Mouse (Mus musculus) MEL (cell line): Measurements from ENCODE around the gene Dnttip2. TPM values are rescaled to one million over a fixed set of nuclear protein-coding genes. Genes with fewer than 3 reads are reported as not detected.

Experiments
- DNase-seq: peaks from one replicate; pipeline ENCODE4 v3.0.0; 2011; ENCODE audit warnings: low read depth, low spot score
- H3K27ac ChIP-seq: 2 replicates; pipeline ENCODE4 v1.5.1; 2012; ENCODE audit warnings: low read depth, mild to moderate bottlenecking, control low read depth, low read length, moderate library complexity; ENCODE audit not compliant: control insufficient read depth
- H3K27me3 ChIP-seq, 2 experiments: fragments of 150-350 bp in 1 of 2; sonication (generic) in 1 of 2; 2 replicates each; pipeline ENCODE4 v1.6.1; 2012; ENCODE audit warnings: low read length in 2 of 2, mild to moderate bottlenecking in 2 of 2, improper control_type of control experiment in 1 of 2, moderate library complexity in 1 of 2; ENCODE audit not compliant: insufficient read depth in 2 of 2, control insufficient read depth in 1 of 2
- H3K36me3 ChIP-seq, 2 experiments: 2 replicates each; pipeline ENCODE4 v1.6.1; 2012 to 2014; ENCODE audit warnings: low read length in 2 of 2, improper control_type of control experiment in 1 of 2, inconsistent platforms in 1 of 2, mild to moderate bottlenecking in 1 of 2; ENCODE audit not compliant: insufficient read depth in 2 of 2, control insufficient read depth in 1 of 2
- H3K4me1 ChIP-seq, 2 experiments: fragments of 150-350 bp in 1 of 2; sonication (generic) in 1 of 2; 2 replicates each; pipeline ENCODE4 v1.6.1; 2012; ENCODE audit warnings: low read length in 2 of 2, improper control_type of control experiment in 1 of 2, mild to moderate bottlenecking in 1 of 2; ENCODE audit not compliant: insufficient read depth in 2 of 2, control insufficient read depth in 1 of 2
- H3K4me3 ChIP-seq, 2 experiments: fragments of 150-350 bp in 1 of 2; sonication (generic) in 1 of 2; 2 replicates each; pipeline ENCODE4 v1.5.1; 2012; ENCODE audit warnings: low read depth in 2 of 2, low read length in 2 of 2, mild to moderate bottlenecking in 2 of 2, moderate library complexity in 2 of 2, control low read depth in 1 of 2, improper control_type of control experiment in 1 of 2; ENCODE audit not compliant: control insufficient read depth in 1 of 2, insufficient read depth in 1 of 2
- H3K79me2 ChIP-seq: 2 replicates; pipeline ENCODE4 v1.6.1; 2012; ENCODE audit warnings: mild to moderate bottlenecking, low read length, moderate library complexity; ENCODE audit not compliant: control insufficient read depth, poor library complexity, insufficient read depth
- H3K9ac ChIP-seq: 2 replicates; pipeline ENCODE4 v1.6.1; 2012; ENCODE audit warnings: low read depth, mild to moderate bottlenecking, control low read depth, low read length, moderate library complexity; ENCODE audit not compliant: control insufficient read depth, poor library complexity, severe bottlenecking
- H3K9me3 ChIP-seq: fragments of 150-350 bp; sonication (generic); replicated peaks from 2 replicates; pipeline ENCODE4 v1.6.1; 2012; ENCODE audit warnings: mild to moderate bottlenecking, low read length, improper control_type of control experiment, moderate library complexity; ENCODE audit not compliant: insufficient read depth
- CTCF ChIP-seq, 3 experiments: IDR thresholded peaks in 2 of 3; conservative IDR thresholded peaks in 1 of 3; 2 replicates each; pipeline ENCODE4 v1.5.1; 2011 to 2012; ENCODE audit warnings: low read length in 3 of 3, low read depth in 2 of 3, mild to moderate bottlenecking in 2 of 3, improper control_type of control experiment in 1 of 3, inconsistent platforms in 1 of 3, mixed read lengths in 1 of 3, moderate library complexity in 1 of 3; ENCODE audit not compliant: control insufficient read depth in 1 of 3, insufficient read depth in 1 of 3, poor library complexity in 1 of 3, severe bottlenecking in 1 of 3
- MEF2A ChIP-seq: IDR thresholded peaks from 2 replicates; pipeline ENCODE4 v1.6.1; 2014; ENCODE audit warnings: low read depth, mild to moderate bottlenecking, inconsistent platforms, low read length, improper control_type of control experiment; ENCODE audit not compliant: poor library complexity, insufficient replicate concordance, severe bottlenecking; ENCODE audit errors: extremely low read depth
- MYB ChIP-seq: IDR thresholded peaks from 2 replicates; pipeline ENCODE4 v1.6.1; 2011; ENCODE audit warnings: mild to moderate bottlenecking, low read depth, low read length, improper control_type of control experiment
- NELFE ChIP-seq: IDR thresholded peaks from 2 replicates; pipeline ENCODE4 v1.6.1; 2011; ENCODE audit warnings: low read depth, low read length, improper control_type of control experiment
- NRF1 ChIP-seq: IDR thresholded peaks from 2 replicates; pipeline ENCODE4 v1.6.1; 2014; ENCODE audit warnings: low read depth, mild to moderate bottlenecking, inconsistent platforms, low read length, improper control_type of control experiment, moderate library complexity; ENCODE audit not compliant: poor library complexity, insufficient read depth, severe bottlenecking
- RAD21 ChIP-seq: IDR thresholded peaks from 2 replicates; pipeline ENCODE4 v1.6.1; 2011; ENCODE audit warnings: mild to moderate bottlenecking, low read depth, low read length, improper control_type of control experiment
- RCOR1 ChIP-seq: IDR thresholded peaks from 2 replicates; pipeline ENCODE4 v1.6.1; 2012; ENCODE audit warnings: low read depth, mild to moderate bottlenecking, inconsistent platforms, low read length, improper control_type of control experiment
- SIN3A ChIP-seq: IDR thresholded peaks from 2 replicates; pipeline ENCODE4 v1.6.1; 2012; ENCODE audit warnings: low read length, improper control_type of control experiment, inconsistent platforms
- SMC3 ChIP-seq: IDR thresholded peaks from 2 replicates; pipeline ENCODE4 v1.6.1; 2011; ENCODE audit warnings: low read depth, low read length, improper control_type of control experiment
- TAL1 ChIP-seq: IDR thresholded peaks from 2 replicates; pipeline ENCODE4 v1.6.1; 2012; ENCODE audit warnings: mild to moderate bottlenecking, inconsistent platforms, low read length, moderate library complexity, mixed read lengths
- TBP ChIP-seq: IDR thresholded peaks from 2 replicates; pipeline ENCODE4 v1.8.0; 2011; ENCODE audit warnings: low read depth, low read length, improper control_type of control experiment
- TCF12 ChIP-seq: IDR thresholded peaks from 2 replicates; pipeline ENCODE4 v1.6.1; 2014; ENCODE audit warnings: low read depth, mild to moderate bottlenecking, inconsistent platforms, low read length, improper control_type of control experiment, moderate library complexity
- USF2 ChIP-seq, 2 experiments: IDR thresholded peaks; 2 replicates each; pipeline ENCODE4 v1.6.1; 2011 to 2012; ENCODE audit warnings: improper control_type of control experiment in 2 of 2, low read length in 2 of 2, borderline replicate concordance in 1 of 2, inconsistent platforms in 1 of 2, low read depth in 1 of 2, mild to moderate bottlenecking in 1 of 2; ENCODE audit not compliant: insufficient read depth in 1 of 2
- ZC3H11A ChIP-seq: IDR thresholded peaks from 2 replicates; pipeline ENCODE4 v1.6.1; 2012; ENCODE audit warnings: low read depth, mild to moderate bottlenecking, inconsistent platforms, low read length, improper control_type of control experiment
- ZKSCAN1 ChIP-seq: IDR thresholded peaks from 2 replicates; pipeline ENCODE4 v1.6.1; 2012; ENCODE audit warnings: low read depth, mild to moderate bottlenecking, inconsistent platforms, low read length, improper control_type of control experiment, moderate library complexity
- ZMIZ1 ChIP-seq: IDR thresholded peaks from 2 replicates; pipeline ENCODE4 v1.6.1; 2012; ENCODE audit warnings: low read depth, mild to moderate bottlenecking, inconsistent platforms, low read length, improper control_type of control experiment, moderate library complexity
- ZNF384 ChIP-seq: IDR thresholded peaks from 2 replicates; pipeline ENCODE4 v1.6.1; 2012; ENCODE audit warnings: low read depth, mild to moderate bottlenecking, inconsistent platforms, low read length, improper control_type of control experiment
- polyA plus RNA-seq, 2 experiments: library from polyadenylated mRNA; stranded (reverse) in 1 of 2; unstranded in 1 of 2; fragments of >175 nt in 1 of 2; fragments of >200 nt in 1 of 2; gene quantifications; 2 replicates each; pipeline versions ENCODE4 v1.2.1 to v1.2.4; 2012; ENCODE audit warnings: low replicate concordance in 2 of 2, low read depth in 1 of 2; ENCODE audit not compliant: insufficient read length in 2 of 2, insufficient read depth in 1 of 2, missing spikeins in 1 of 2
- total RNA-seq: library from RNA; depleted of rRNA; stranded (reverse); fragments of 300-350 nt; gene quantifications from 2 replicates; pipeline ENCODE4 v1.2.3, GENCODE M21; 2012

Gene Dnttip2
- total and polyA plus RNA-seq, 3 experiments, result 84.4 to 90.5 TPM; not detected in 1

- TF ChIP-seq NELFE, result no peak
These were observed 21.3 kb downstream of the Dnttip2 start (continued) for GRCm38 (mm10) chr3:122295511-122295910.

GRCm38 (mm10) chr3:122296979-122297378, 22.8 kb downstream of the Dnttip2 start:
- peaks cover 0 to 8% of the 10 kb centered on the region in 2 experiments; a peak in 2 of 4 replicates for H3K36me3 ChIP-seq
- DNase-seq, result no peak
- no peak overlapping the region for H3K4me3 ChIP-seq
- no peak for TF ChIP-seq ZNF384
- no peak for TF ChIP-seq ZMIZ1
- TF ChIP-seq MEF2A, result no peak
- TF ChIP-seq TBP, result no peak
- no peak for TF ChIP-seq MYB
- TF ChIP-seq ZC3H11A, result no peak
- TF ChIP-seq RAD21, result no peak
- TF ChIP-seq TCF12, result no peak
- TF ChIP-seq RCOR1, result no peak
- no peak for TF ChIP-seq SIN3A
- no peak for TF ChIP-seq CTCF (IDR thresholded peaks at IDR 0.05 in 2 of 3, conservative IDR thresholded peaks at IDR 0.05 in 1 of 3; ENCODE audit: control insufficient read depth in 1 of 3, insufficient read depth in 1 of 3, low read depth in 2 of 3, low read length in 3 of 3, poor library complexity in 1 of 3, severe bottlenecking in 1 of 3)
- no peak for TF ChIP-seq TAL1
- no peaks in the 10 kb centered on the region for H3K27me3 ChIP-seq
- H3K4me1 ChIP-seq, result peaks cover 0 to 11% of the 10 kb centered on the region in 2 experiments; a peak in 2 of 4 replicates
- H3K9ac ChIP-seq, result no peak overlapping the region
- H3K9me3 ChIP-seq, result no peaks in the 10 kb centered on the region
- no peak overlapping the region for H3K27ac ChIP-seq
- H3K79me2 ChIP-seq, result peaks cover 2% of the 10 kb centered on the region; the same call in 1 of the 2 replicates

GRCm38 (mm10) chr3:122300983-122301919, 27.1 kb downstream of the Dnttip2 start:
- Histone ChIP-seq H3K9me3 (no peaks in the 10 kb centered on the region), H3K36me3 (peaks cover 0 to under 1% of the 10 kb centered on the region in 2 experiments; a peak in 1 of 4 replicates), H3K4me1 (peaks cover 0 to 2% of the 10 kb centered on the region in 2 experiments; a peak in 1 of 4 replicates), H3K27ac (no peak overlapping the region), H3K27me3 (no peaks in the 10 kb centered on the region), H3K79me2 (no peaks in the 10 kb centered on the region), H3K4me3 (no peak overlapping the region), H3K9ac (no peak overlapping the region)
- TF ChIP-seq USF2 (IDR thresholded peaks at IDR 0.05; ENCODE audit: borderline replicate concordance in 1 of 2, insufficient read depth in 1 of 2, low read depth in 1 of 2, low read length in 2 of 2), result no peak
- peak; percentile 41; the same call in 1 of the 2 replicates for TF ChIP-seq NRF1
- TF ChIP-seq CTCF (IDR thresholded peaks at IDR 0.05 in 2 of 3, conservative IDR thresholded peaks at IDR 0.05 in 1 of 3; ENCODE audit: control insufficient read depth in 1 of 3, insufficient read depth in 1 of 3, low read depth in 2 of 3, low read length in 3 of 3, poor library complexity in 1 of 3, severe bottlenecking in 1 of 3), result no peak
- no peak for TF ChIP-seq SMC3
- TF ChIP-seq ZKSCAN1, result no peak
- DNase-seq, result no peak
